Mouse (Mus musculus) testis, adult 2 months (tissue): ENCODE data around the gene Ctc1. TPM values are rescaled to one million over a fixed set of nuclear protein-coding genes. Genes with fewer than 3 reads are reported as not detected.

Experiments
- H3K27ac ChIP-seq: fragments of 200-500 bp; 2 replicates; pipeline ENCODE4 v1.5.1; 2012; ENCODE audit warnings: low read depth, low read length; ENCODE audit not compliant: control insufficient read depth, insufficient read depth
- H3K27me3 ChIP-seq: fragments of 200-500 bp; 2 replicates; pipeline ENCODE4 v1.6.1; 2012; ENCODE audit warnings: mild to moderate bottlenecking, low read length, moderate library complexity; ENCODE audit not compliant: control insufficient read depth, insufficient read depth
- H3K36me3 ChIP-seq: fragments of 200-500 bp; 2 replicates; pipeline ENCODE4 v1.6.1; 2012; ENCODE audit warnings: mild to moderate bottlenecking, low read length; ENCODE audit not compliant: control insufficient read depth, insufficient read depth
- H3K4me1 ChIP-seq: fragments of 200-500 bp; 2 replicates; pipeline ENCODE4 v1.6.1; 2012; ENCODE audit warnings: low read length; ENCODE audit not compliant: control insufficient read depth, insufficient read depth
- H3K4me3 ChIP-seq: fragments of 200-500 bp; 2 replicates; pipeline ENCODE4 v1.5.1; 2012; ENCODE audit warnings: low read depth, mild to moderate bottlenecking, low read length, moderate library complexity, mixed read lengths; ENCODE audit not compliant: control insufficient read depth
- CTCF ChIP-seq: fragments of 200-500 bp; IDR thresholded peaks from 2 replicates; pipeline ENCODE4 v1.5.1; 2012; ENCODE audit warnings: low read depth, mild to moderate bottlenecking, inconsistent platforms, low read length, moderate library complexity; ENCODE audit not compliant: control insufficient read depth, insufficient read depth, insufficient replicate concordance
- POLR2A ChIP-seq: fragments of 200-500 bp; IDR thresholded peaks from 2 replicates; pipeline ENCODE4 v1.6.1; 2012; ENCODE audit warnings: low read depth, mild to moderate bottlenecking, inconsistent platforms, low read length, moderate library complexity; ENCODE audit not compliant: control insufficient read depth
- polyA plus RNA-seq: library from polyadenylated mRNA; depleted of rRNA; stranded (reverse); fragments of >200 nt; gene quantifications from 2 replicates; pipeline ENCODE4 v1.2.3, GENCODE M21; 2012

Gene Ctc1
- polyA plus RNA-seq, 1 experiment = 44.5 TPM

GRCm38 (mm10) chr11:69051771-69052170 is 36.1 kb downstream of the Ctc1 start:
- H3K4me1 ChIP-seq = no peaks in the 10 kb centered on the region; the same call in 1 of the 2 replicates
- TF ChIP-seq POLR2A (no peak), CTCF (no peak)
- no peaks in the 10 kb centered on the region for H3K27me3 ChIP-seq
- no peaks in the 10 kb centered on the region; the same call in none of the 2 replicates for H3K36me3 ChIP-seq
- no peak overlapping the region for H3K27ac ChIP-seq
- no peak overlapping the region for H3K4me3 ChIP-seq

GRCm38 (mm10) chr11:69052824-69053421 is 37.2 kb downstream of the Ctc1 start:
- no peaks in the 10 kb centered on the region; the same call in none of the 2 replicates for H3K36me3 ChIP-seq
- no peaks in the 10 kb centered on the region for H3K27me3 ChIP-seq
- no peaks in the 10 kb centered on the region; the same call in 1 of the 2 replicates for H3K4me1 ChIP-seq
- TF ChIP-seq CTCF = no peak
- no peak for TF ChIP-seq POLR2A
- H3K4me3 ChIP-seq = no peak overlapping the region
- no peak overlapping the region for H3K27ac ChIP-seq

DNA sequence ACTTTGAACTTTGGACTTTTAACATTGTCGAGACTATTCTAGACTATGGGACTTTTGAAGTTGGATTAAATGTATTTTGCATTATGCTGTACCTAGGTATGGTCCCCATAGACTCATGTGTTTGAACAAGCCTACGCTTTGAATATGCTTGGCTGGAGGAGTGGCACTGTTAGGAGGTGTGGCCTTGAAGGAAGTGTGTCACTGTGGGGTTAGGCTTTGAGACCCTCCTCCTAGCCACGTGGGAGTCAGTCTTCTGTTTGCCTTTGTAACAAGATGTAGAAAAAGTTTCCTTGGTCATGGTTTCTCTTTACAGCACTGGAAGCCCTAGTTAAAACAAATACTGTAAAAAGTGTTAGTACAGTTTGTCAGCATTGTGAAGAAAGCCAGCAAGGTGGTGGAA is 38.1 kb downstream of the Ctc1 start:
- Histone ChIP-seq H3K4me1 (peaks cover 6% of the 10 kb centered on the region), H3K27me3 (no peaks in the 10 kb centered on the region), H3K4me3 (no peak overlapping the region), H3K27ac (no peak overlapping the region), H3K36me3 (no peaks in the 10 kb centered on the region; the same call in none of the 2 replicates)
- TF ChIP-seq POLR2A (no peak), CTCF (no peak)

DNA sequence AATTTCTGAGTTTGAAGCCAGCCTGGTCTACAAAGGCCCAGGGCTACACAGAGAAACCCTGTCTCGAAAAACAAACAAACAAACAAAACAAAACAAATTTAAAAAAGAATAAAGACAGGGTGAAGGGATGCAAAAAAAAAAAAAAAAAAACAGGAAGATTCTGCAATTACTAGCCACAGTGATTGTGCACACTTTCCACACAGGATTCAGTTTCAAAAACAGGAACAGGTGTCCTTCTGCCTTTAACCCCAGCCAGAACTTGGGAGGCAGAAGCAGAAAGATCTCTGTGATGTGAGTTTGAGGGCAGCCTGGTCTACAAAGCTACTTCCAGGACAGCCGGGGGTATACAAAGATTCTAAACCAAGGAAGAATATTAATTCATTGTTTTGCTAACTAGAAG is 42.6 kb downstream of the Ctc1 start:
- no peaks in the 10 kb centered on the region for H3K36me3 ChIP-seq
- no peaks in the 10 kb centered on the region for H3K27me3 ChIP-seq
- peak overlapping the region; percentile 85 for H3K27ac ChIP-seq
- no peak for TF ChIP-seq CTCF
- no peak for TF ChIP-seq POLR2A
- H3K4me3 ChIP-seq = peak overlapping the region; percentile 99
- peaks cover 14% of the 10 kb centered on the region for H3K4me1 ChIP-seq

DNA sequence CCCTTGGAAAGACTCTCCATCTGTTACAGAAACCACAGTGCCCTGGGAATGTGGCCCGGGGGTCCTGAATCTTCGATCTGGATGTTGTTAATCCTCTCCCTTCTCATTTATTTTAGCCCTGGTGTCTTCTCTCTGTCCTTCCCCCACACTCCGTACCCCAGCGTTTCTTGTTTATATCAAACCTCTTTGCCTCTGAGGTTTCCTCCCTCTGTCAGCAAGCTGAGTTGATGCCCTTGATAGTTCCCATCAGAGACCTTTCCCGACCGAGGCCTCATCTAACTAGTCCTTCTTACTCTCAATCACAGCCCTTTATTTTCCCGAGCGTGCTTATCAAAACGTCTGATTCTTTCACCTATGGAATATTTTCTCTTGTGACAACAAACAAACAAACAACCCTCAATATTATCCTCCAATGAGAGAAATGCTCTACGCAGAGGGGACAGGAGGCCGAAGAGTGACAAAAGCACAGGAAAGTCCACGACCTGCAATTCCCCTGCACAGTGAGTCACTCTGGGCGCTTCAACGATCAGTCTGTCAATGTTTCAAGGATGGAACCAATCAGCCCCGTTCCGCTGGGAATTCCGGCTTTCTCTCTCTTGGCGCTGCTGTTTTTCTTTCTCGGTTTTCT is 43.1 kb downstream of the Ctc1 start:
- no peaks in the 10 kb centered on the region for H3K36me3 ChIP-seq
- H3K27ac ChIP-seq = peak overlapping the region; percentile 85
- no peaks in the 10 kb centered on the region for H3K27me3 ChIP-seq
- peak overlapping the region; percentile 99 for H3K4me3 ChIP-seq
- peaks cover 17% of the 10 kb centered on the region for H3K4me1 ChIP-seq
- TF ChIP-seq POLR2A (no peak), CTCF (0 out of 2 replicates have a peak, but pooled peaks have one; percentile 11)

DNA sequence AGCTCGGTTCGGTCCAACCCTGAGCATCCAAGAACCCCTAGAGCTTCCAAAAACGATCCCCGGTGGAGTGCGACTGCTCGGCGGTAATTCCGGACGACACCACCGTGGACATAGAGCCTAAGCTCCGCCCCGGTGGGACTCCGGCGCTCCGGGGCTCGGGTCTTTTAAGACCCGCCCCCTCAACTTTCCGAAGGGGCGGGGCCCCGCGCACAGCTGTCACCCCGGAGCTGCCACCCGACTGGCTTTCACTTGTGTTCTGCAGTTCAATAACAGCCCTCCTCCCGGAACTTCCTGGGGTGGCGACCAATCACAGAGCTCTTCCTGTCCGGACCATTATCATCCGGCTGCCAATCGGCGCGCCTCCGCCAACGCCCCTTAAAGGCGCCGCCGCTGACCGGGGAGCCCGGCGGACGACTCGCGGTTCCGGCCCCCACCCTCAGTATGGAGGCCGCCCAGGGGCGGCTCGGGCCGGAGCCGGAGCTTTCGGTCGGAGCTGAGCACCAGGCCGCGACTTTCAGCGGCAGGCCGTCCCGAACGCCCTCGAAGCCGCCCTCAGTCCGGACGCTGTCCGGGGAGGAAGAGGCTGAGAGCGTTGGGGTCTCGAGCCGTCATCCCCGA is 43.8 kb downstream of the Ctc1 start, which contains the start of gene Borcs6:
Gene Borcs6, plus strand, starts transcription at position 361 of the 618 bp plus-strand sequence.
- H3K4me1 ChIP-seq = peaks cover 20% of the 10 kb centered on the region
- TF ChIP-seq CTCF (no peak), POLR2A (peak; percentile 43)
- no peaks in the 10 kb centered on the region for H3K27me3 ChIP-seq
- H3K27ac ChIP-seq = peak within 1 kb of the TSS; percentile 96
- peak within 1 kb of the TSS; percentile 99 for H3K4me3 ChIP-seq
- no peaks in the 10 kb centered on the region for H3K36me3 ChIP-seq

GRCm38 (mm10) chr11:69059975-69060411 is 44.3 kb downstream of the Ctc1 start:
- Histone ChIP-seq H3K4me1 (peaks cover 23% of the 10 kb centered on the region), H3K27me3 (no peaks in the 10 kb centered on the region), H3K4me3 (peak overlapping the region; percentile 99), H3K36me3 (no peaks in the 10 kb centered on the region), H3K27ac (peak overlapping the region; percentile 96)
- no peak for TF ChIP-seq CTCF
- no peak for TF ChIP-seq POLR2A
